Mouse (Mus musculus): ENCODE data around the gene Gm11037. TPM values are rescaled to one million over a fixed set of nuclear protein-coding genes. Genes with fewer than 3 reads are reported as not detected.

The Gm11037 gene
- polyA plus RNA-seq, 1 experiment, result not detected

DNA sequence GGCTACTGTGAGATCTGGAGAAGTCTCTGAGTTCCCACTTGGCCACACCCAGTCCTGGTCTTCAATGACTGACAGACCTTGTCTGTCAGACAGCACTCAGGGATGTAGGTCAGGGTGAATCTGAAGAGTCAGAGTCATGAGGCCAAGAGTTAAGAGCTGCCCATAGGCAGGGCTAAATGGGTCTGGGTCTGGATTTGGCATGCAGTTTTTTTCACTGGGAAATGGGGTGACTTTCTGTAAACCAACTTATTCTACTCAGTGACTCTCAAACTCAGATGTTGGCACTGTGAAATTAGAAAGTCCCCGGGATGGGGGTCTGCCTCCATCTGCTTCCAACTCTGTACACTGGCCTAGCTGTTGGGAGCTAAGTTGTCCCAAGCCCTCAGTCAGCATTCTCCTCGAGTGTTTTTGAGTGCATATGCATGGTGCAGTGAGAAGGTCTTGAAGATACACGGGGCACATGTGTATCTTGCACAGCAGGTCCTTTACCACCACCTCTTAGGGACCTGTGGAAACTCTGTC, 4.6 kb upstream of the Gm11037 start:
- TF ChIP-seq CTCF (conservative IDR thresholded peaks at IDR 0.05; ENCODE audit: insufficient read depth, insufficient read length, low read depth, low read length) (no peak), POLR2A (IDR thresholded peaks at IDR 0.05; ENCODE audit: low read depth, low read length) (no peak)
- Histone ChIP-seq H3K36me3 (ENCODE audit: control insufficient read depth, insufficient read depth, low read length) (no peaks in the 10 kb centered on the region), H3K27me3 (replicated peaks; ENCODE audit: control insufficient read depth, insufficient read depth, low read length) (no peaks in the 10 kb centered on the region), H3K4me3 (ENCODE audit: insufficient read depth, low read depth, low read length) (0 out of 2 replicates have a peak overlapping the region, but pooled peaks have one; percentile 3), H3K4me1 (ENCODE audit: control insufficient read depth, insufficient read depth, low read length) (no peaks in the 10 kb centered on the region; the same call in 1 of the 2 replicates), H3K27ac (ENCODE audit: insufficient read depth, low read depth, low read length) (no peak overlapping the region)
- DNase-seq, result no peak
- 73% methylated on average over 3 of the region's 3 CpGs for WGBS

DNA sequence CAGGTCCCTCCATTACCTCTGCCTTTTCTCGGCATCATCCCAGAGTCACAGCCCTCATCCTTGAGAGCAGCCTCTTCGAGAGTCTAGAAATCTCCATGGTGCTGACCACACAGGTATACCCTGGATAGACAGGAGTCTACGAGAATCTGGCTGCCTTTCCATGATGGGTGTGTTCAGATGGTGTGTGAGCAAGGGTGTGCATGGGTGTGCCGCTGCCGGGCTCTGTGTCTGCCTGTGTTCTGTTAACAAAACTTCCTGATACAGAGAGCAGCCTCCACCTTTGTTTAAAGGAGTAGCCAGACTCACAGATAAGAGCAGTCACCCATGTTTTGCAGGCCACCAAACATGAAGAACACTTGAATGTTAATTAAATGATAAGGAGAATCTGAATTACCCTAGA, 3.5 kb upstream of the Gm11037 start:
- Histone ChIP-seq H3K27ac (ENCODE audit: insufficient read depth, low read depth, low read length) (no peak overlapping the region), H3K4me3 (ENCODE audit: insufficient read depth, low read depth, low read length) (no peak overlapping the region), H3K4me1 (ENCODE audit: control insufficient read depth, insufficient read depth, low read length) (no peaks in the 10 kb centered on the region), H3K27me3 (replicated peaks; ENCODE audit: control insufficient read depth, insufficient read depth, low read length) (no peaks in the 10 kb centered on the region), H3K36me3 (ENCODE audit: control insufficient read depth, insufficient read depth, low read length) (no peaks in the 10 kb centered on the region)
- DNase-seq, result no peak
- WGBS, result 81% methylated on average over 5 of the region's 5 CpGs
- no peak for TF ChIP-seq CTCF (conservative IDR thresholded peaks at IDR 0.05; ENCODE audit: insufficient read depth, insufficient read length, low read depth, low read length)
- TF ChIP-seq POLR2A (IDR thresholded peaks at IDR 0.05; ENCODE audit: low read depth, low read length), result no peak

DNA sequence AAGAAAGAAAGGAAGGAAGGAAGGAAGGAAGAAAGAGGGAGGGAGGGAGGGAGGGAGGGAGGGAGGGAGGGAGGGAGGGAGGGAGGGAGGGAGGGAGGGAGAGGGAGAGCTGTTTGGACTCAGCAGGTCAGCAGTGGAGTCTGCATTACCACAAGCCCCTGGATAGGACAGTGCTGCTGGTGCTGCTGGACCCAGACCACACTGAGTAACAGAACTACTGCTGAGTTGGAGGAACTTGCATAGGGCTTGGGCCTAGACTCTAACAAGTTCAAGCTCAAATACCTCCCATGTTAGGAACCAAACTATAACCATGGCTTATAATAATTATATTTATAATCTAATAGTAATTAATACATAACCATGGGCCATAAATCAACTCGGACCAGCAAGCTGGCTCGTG, 2.4 kb upstream of the Gm11037 start:
- H3K27ac ChIP-seq (ENCODE audit: insufficient read depth, low read depth, low read length), result no peak overlapping the region
- TF ChIP-seq CTCF (conservative IDR thresholded peaks at IDR 0.05; ENCODE audit: insufficient read depth, insufficient read length, low read depth, low read length), result no peak
- no peak for DNase-seq
- no peak overlapping the region for H3K4me3 ChIP-seq (ENCODE audit: insufficient read depth, low read depth, low read length)
- no peaks in the 10 kb centered on the region for H3K4me1 ChIP-seq (ENCODE audit: control insufficient read depth, insufficient read depth, low read length)
- no peaks in the 10 kb centered on the region for H3K27me3 ChIP-seq (replicated peaks; ENCODE audit: control insufficient read depth, insufficient read depth, low read length)
- 83% methylated on average over 2 of the region's 2 CpGs for WGBS
- no peaks in the 10 kb centered on the region for H3K36me3 ChIP-seq (ENCODE audit: control insufficient read depth, insufficient read depth, low read length)

DNA sequence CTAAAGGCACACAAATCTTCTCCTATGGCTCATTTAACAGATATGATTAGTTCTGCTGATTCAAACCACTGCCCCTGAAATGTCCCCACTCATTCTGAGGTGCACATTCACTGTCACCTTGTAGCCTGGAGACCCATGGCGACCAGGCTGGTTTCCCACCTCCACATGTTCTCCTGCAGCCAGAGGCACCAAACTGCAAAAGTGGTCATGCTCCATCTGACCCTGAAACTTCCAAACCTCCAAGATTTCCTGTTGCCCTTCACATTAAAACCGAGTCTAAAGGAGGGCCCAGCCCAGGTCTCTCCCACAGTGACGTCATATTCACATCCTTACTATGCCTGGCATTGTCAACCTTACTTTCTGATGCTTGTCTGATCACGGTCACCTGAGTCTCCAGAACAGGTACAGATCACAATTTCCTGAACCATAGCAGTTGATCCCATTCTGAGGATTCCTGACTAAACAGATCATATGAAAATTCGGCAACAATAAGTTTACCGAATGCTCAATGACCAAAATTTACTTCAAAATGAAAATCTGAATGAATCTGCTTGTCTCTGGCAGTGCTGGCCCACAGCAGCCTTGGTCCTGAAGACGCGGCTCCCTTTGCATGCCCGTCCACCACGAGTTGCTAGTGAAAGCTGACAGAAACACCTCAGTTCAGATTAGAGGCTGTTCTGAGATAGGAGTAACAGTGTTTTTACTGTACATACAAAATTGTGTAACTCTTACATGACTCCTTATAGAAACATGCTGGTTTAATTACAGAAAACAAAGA, 997 bp upstream of the Gm11037 start:
- no peaks in the 10 kb centered on the region for H3K4me1 ChIP-seq (ENCODE audit: control insufficient read depth, insufficient read depth, low read length)
- no peak overlapping the region for H3K4me3 ChIP-seq (ENCODE audit: insufficient read depth, low read depth, low read length)
- H3K36me3 ChIP-seq (ENCODE audit: control insufficient read depth, insufficient read depth, low read length), result no peaks in the 10 kb centered on the region
- no peak for DNase-seq
- H3K27ac ChIP-seq (ENCODE audit: insufficient read depth, low read depth, low read length), result no peak overlapping the region
- no peaks in the 10 kb centered on the region for H3K27me3 ChIP-seq (replicated peaks; ENCODE audit: control insufficient read depth, insufficient read depth, low read length)
- TF ChIP-seq POLR2A (IDR thresholded peaks at IDR 0.05; ENCODE audit: low read depth, low read length) (no peak), CTCF (conservative IDR thresholded peaks at IDR 0.05; ENCODE audit: insufficient read depth, insufficient read length, low read depth, low read length) (no peak)
- 74% methylated on average over 10 of the region's 10 CpGs for WGBS

DNA sequence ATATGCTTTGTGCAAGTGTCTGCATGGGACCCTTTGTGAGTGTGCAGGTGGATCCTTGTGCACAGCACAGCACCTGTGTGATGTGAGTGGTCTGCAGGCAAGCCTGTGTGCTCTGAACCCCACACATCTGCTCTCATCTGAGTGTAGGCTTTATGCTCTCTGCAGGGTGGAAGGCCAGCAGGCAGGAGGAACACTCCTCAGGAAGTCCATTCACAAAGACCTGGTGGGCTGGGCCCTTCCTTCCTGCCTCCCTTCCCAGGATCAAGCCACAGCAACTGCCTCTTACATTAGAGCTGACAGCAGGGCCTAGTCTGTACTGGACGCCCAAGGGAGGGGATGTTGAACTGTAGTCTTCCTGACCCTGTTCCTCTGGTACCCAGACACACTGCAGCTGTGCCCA, 1.1 kb downstream of the Gm11037 start:
- H3K4me1 ChIP-seq (ENCODE audit: control insufficient read depth, insufficient read depth, low read length), result no peaks in the 10 kb centered on the region
- TF ChIP-seq CTCF (conservative IDR thresholded peaks at IDR 0.05; ENCODE audit: insufficient read depth, insufficient read length, low read depth, low read length) (no peak), POLR2A (IDR thresholded peaks at IDR 0.05; ENCODE audit: low read depth, low read length) (peak; percentile 5)
- no peak overlapping the region for H3K4me3 ChIP-seq (ENCODE audit: insufficient read depth, low read depth, low read length)
- DNase-seq, result peak; percentile 84
- WGBS, result 65% methylated on average over 1 of the region's 1 CpGs
- H3K27me3 ChIP-seq (replicated peaks; ENCODE audit: control insufficient read depth, insufficient read depth, low read length), result no peaks in the 10 kb centered on the region
- peak overlapping the region; percentile 80 for H3K27ac ChIP-seq (ENCODE audit: insufficient read depth, low read depth, low read length)
- no peaks in the 10 kb centered on the region for H3K36me3 ChIP-seq (ENCODE audit: control insufficient read depth, insufficient read depth, low read length)

DNA sequence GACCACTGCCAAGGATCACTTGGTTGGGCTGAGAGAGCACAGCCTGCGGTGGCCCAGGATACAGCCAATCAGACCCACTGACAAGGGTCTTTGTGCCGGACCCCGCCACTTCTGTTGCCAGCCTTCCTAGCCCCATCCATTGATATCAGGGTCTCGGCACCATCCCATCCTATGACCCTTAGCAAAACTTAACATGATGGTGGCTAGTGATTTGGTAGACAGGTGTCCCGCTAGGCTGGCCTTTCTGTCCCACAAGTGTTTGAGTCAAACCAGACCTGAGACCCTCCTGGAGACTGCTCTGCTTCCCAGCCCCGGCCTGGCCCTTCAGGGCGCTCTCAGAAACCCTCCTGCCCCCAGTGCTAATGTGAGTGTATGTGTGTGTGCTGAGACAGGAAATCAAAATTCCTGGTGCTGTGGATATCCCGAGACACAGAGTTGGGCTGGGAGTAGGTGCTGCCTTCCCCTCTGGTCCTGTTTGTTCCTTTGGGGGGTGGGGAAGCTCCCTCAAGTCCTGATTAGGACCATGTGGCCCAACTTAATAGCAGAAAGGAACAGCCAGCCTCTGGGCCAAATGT, 1.6 kb downstream of the Gm11037 start:
- H3K36me3 ChIP-seq (ENCODE audit: control insufficient read depth, insufficient read depth, low read length), result no peaks in the 10 kb centered on the region

DNA sequence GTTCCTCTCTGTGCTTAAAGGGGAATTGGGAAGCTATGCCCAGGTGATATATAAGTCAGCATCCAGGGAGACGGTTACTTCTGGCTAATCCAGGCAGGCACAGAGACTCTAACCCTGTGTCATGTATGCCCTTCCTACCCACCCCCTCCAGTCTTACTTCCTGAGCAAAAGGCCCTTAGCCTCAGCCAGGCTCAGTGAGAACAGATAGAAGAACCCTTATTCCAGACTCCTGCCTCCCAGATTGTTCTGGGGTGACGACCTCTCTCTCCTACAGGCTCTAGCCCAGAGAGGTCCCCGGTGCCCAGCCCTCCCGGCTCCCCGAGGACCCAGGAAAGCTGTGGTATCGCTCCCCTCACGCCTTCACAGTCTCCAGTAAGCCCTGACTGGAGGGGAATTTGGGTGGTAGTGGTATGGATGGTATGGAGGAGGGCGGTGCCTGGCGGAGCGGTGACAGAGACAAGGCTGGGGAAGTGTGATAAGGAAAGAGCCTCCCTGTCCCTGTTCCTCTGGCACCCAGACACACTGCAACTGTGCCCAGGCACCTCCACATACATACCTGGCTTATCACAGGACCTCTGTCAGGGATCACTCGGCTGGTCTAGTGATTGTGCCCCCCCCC, 2.3 kb downstream of the Gm11037 start:
- Histone ChIP-seq H3K4me1 (ENCODE audit: control insufficient read depth, insufficient read depth, low read length) (0 out of 2 replicates have a peak, but pooled peaks cover 2% of the 10 kb centered on the region), H3K27ac (ENCODE audit: insufficient read depth, low read depth, low read length) (peak overlapping the region; percentile 80), H3K36me3 (ENCODE audit: control insufficient read depth, insufficient read depth, low read length) (no peaks in the 10 kb centered on the region), H3K4me3 (ENCODE audit: insufficient read depth, low read depth, low read length) (no peak overlapping the region), H3K27me3 (replicated peaks; ENCODE audit: control insufficient read depth, insufficient read depth, low read length) (no peaks in the 10 kb centered on the region)
- WGBS, result 82% methylated on average over 11 of the region's 11 CpGs
- no peak for DNase-seq
- TF ChIP-seq POLR2A (IDR thresholded peaks at IDR 0.05; ENCODE audit: low read depth, low read length) (no peak), CTCF (conservative IDR thresholded peaks at IDR 0.05; ENCODE audit: insufficient read depth, insufficient read length, low read depth, low read length) (no peak)

More for the DNA sequence above, 1.6 kb downstream of the Gm11037 start:
- no peak for DNase-seq
- peak overlapping the region; percentile 80 for H3K27ac ChIP-seq (ENCODE audit: insufficient read depth, low read depth, low read length)
- H3K4me3 ChIP-seq (ENCODE audit: insufficient read depth, low read depth, low read length), result no peak overlapping the region
- 70% methylated on average over 8 of the region's 8 CpGs for WGBS
- TF ChIP-seq CTCF (conservative IDR thresholded peaks at IDR 0.05; ENCODE audit: insufficient read depth, insufficient read length, low read depth, low read length) (no peak), POLR2A (IDR thresholded peaks at IDR 0.05; ENCODE audit: low read depth, low read length) (no peak)
- no peaks in the 10 kb centered on the region for H3K27me3 ChIP-seq (replicated peaks; ENCODE audit: control insufficient read depth, insufficient read depth, low read length)
- H3K4me1 ChIP-seq (ENCODE audit: control insufficient read depth, insufficient read depth, low read length), result 0 out of 2 replicates have a peak, but pooled peaks cover 2% of the 10 kb centered on the region

Measured in kidney, adult 2 months (tissue).